Mouse (Mus musculus) 3134 (cell line): ENCODE measurements at regions not wholly inside any gene's neighbourhood (a gene's known extent, or its start where the extent isn't known, plus 50 kb on each side); places are given as distances from the start of the nearest gene placed in this dataset.
A peak's percentile ranks its signal among the peaks of the same experiment; 100 is the strongest.

Experiments used
- DNase-seq: peaks from one replicate; pipeline ENCODE4 v3.0.0-alpha.2; 2011; ENCODE audit warnings: low spot score; ENCODE audit not compliant: insufficient read length; ENCODE audit errors: extremely low read depth

GRCm38 (mm10) chr1:61050346-61050745 lies 72.6 kb downstream of the Icos start:
- no peak for DNase-seq

- no peak for DNase-seq
Measured at GRCm38 (mm10) chr1:61053676-61054075, 75.9 kb downstream of the Icos start.

GRCm38 (mm10) chr1:61054391-61054790 lies 76.7 kb downstream of the Icos start:
- no peak for DNase-seq

- DNase-seq, result peak; percentile 3
Measured at GRCm38 (mm10) chr1:61055176-61055575, 77.4 kb downstream of the Icos start.

- no peak for DNase-seq
Measured at GRCm38 (mm10) chr1:61059910-61060536, 82.3 kb downstream of the Icos start.

- DNase-seq, result no peak
Measured at GRCm38 (mm10) chr1:61061892-61062460, 84.2 kb downstream of the Icos start.

- no peak for DNase-seq
Measured at GRCm38 (mm10) chr1:61068112-61068511, 90.4 kb downstream of the Icos start.

GRCm38 (mm10) chr1:61074127-61074526 lies 96.4 kb downstream of the Icos start:
- no peak for DNase-seq

- DNase-seq, result no peak
Measured at GRCm38 (mm10) chr1:61075335-61075734, 97.6 kb downstream of the Icos start.

GRCm38 (mm10) chr1:61084732-61085131 lies 107.0 kb downstream of the Icos start:
- no peak for DNase-seq

GRCm38 (mm10) chr1:61086811-61087210 lies 109.1 kb downstream of the Icos start:
- no peak for DNase-seq

- no peak for DNase-seq
Measured at GRCm38 (mm10) chr1:61090801-61091200, 113.1 kb downstream of the Icos start.

- DNase-seq, result no peak
Measured at GRCm38 (mm10) chr1:61095481-61096165, 117.9 kb downstream of the Icos start.

- no peak for DNase-seq
Measured at GRCm38 (mm10) chr1:61099341-61099740, 121.6 kb downstream of the Icos start.

GRCm38 (mm10) chr1:61101679-61102078 lies 124.0 kb downstream of the Icos start:
- no peak for DNase-seq

GRCm38 (mm10) chr1:61102346-61102745 lies 124.6 kb downstream of the Icos start:
- DNase-seq, result no peak

GRCm38 (mm10) chr1:61103581-61103980 lies 125.9 kb downstream of the Icos start:
- no peak for DNase-seq

GRCm38 (mm10) chr1:61111731-61112309 lies 134.1 kb downstream of the Icos start:
- DNase-seq, result no peak

- no peak for DNase-seq
Measured at GRCm38 (mm10) chr1:61117535-61117934, 139.8 kb downstream of the Icos start.

GRCm38 (mm10) chr1:61118071-61118470 lies 140.3 kb downstream of the Icos start:
- DNase-seq, result no peak

- DNase-seq, result no peak
Measured at GRCm38 (mm10) chr1:61121480-61121879, 143.8 kb downstream of the Icos start.

- no peak for DNase-seq
Measured at GRCm38 (mm10) chr1:61125127-61125526, 147.4 kb downstream of the Icos start.
